ENCODE assay signal across 8 mouse cellular contexts in genomic region chr5:50698084-50698483, GRCm38 (mm10).
A peak's percentile ranks its signal among the peaks of the same experiment; 100 is the strongest.
DNase-seq lines count a peak whose midpoint lies in the region; ATAC-seq and TF ChIP-seq lines count a peak whose summit lies in the region.

No protein-coding gene starts in this region.

- DNase-seq in kidney, adult 9 months = peak; percentile 11
- no peak for DNase-seq in kidney, adult 11 months
- DNase-seq in ES-E14 (ENCODE audit: low read depth, low spot score) = peak; percentile 20
- DNase-seq in mesoderm, embryonic 11.5 days (ENCODE audit: low read depth, low spot score) = peak; percentile 56
- no peak for DNase-seq in adrenal gland, adult 8-10 months
- no peak for DNase-seq in heart, postnatal 4 days
- no peak for DNase-seq in ovary, postnatal 36 days (ENCODE audit: low spot score)

- H3K4me1 ChIP-seq in ES-E14 (ENCODE audit: control insufficient read depth in 2 of 2, insufficient read depth in 2 of 2, low read length in 2 of 2, poor library complexity in 1 of 2) = no peaks in the 10 kb centered on the region
- 0 out of 2 replicates have a peak, but pooled peaks cover 4% of the 10 kb centered on the region for H3K4me1 ChIP-seq in forebrain, embryonic 12.5 days

- H3K9me3 ChIP-seq in ES-E14 (ENCODE audit: control insufficient read depth, insufficient read depth, low read depth, low read length) = no peaks in the 10 kb centered on the region
- no peaks in the 10 kb centered on the region for H3K9me3 ChIP-seq in forebrain, embryonic 12.5 days

- in situ Hi-C loops in ES-E14 (cut with MboI; ENCODE audit: low sequenced_read_pairs in 2 of 2, unreplicated experiment in 2 of 2) = no loop called here

- no peak overlapping the region for H3K9ac ChIP-seq in ES-E14 (ENCODE audit: insufficient read depth, low read depth, low read length, poor library complexity, severe bottlenecking)
- H3K9ac ChIP-seq in forebrain, embryonic 12.5 days = no peak overlapping the region

- no peaks in the 10 kb centered on the region for H3K36me3 ChIP-seq in ES-E14 (ENCODE audit: control insufficient read depth, insufficient read depth, low read length, poor library complexity, severe bottlenecking)
- H3K36me3 ChIP-seq in forebrain, embryonic 12.5 days (replicated peaks) = no peaks in the 10 kb centered on the region

- no peak overlapping the region for H3K4me3 ChIP-seq in ES-E14 (ENCODE audit: insufficient read depth in 1 of 2, low read depth in 1 of 2, low read length in 2 of 2, poor library complexity in 1 of 2, severe bottlenecking in 1 of 2)
- H3K4me3 ChIP-seq in forebrain, embryonic 12.5 days (replicated peaks) = no peak overlapping the region

- no peaks in the 10 kb centered on the region for H3K27me3 ChIP-seq in forebrain, embryonic 12.5 days

- 5% methylated on average over 2 of the region's 2 CpGs for WGBS in forebrain, embryonic 12.5 days

- H3K27ac ChIP-seq in ES-E14 (ENCODE audit: insufficient read depth, low read depth, low read length, poor library complexity, severe bottlenecking) = no peak overlapping the region
- H3K27ac ChIP-seq in forebrain, embryonic 12.5 days = no peak overlapping the region

- ATAC-seq in forebrain, embryonic 12.5 days (ENCODE audit: low FRiP score) = peak; percentile 41; the same call in 1 of the 2 replicates

- H3K4me2 ChIP-seq in forebrain, embryonic 12.5 days = no peak overlapping the region

TF ChIP-seq in ES-E14, 5 proteins besides CTCF, POLR2A, EP300 and RAD21:
- TF ChIP-seq HCFC1 (IDR thresholded peaks at IDR 0.05; ENCODE audit: borderline replicate concordance, insufficient read depth, low read length) = no peak
- TF ChIP-seq CHD2 (IDR thresholded peaks at IDR 0.05; ENCODE audit: low read depth, low read length) = no peak
- TF ChIP-seq ZNF384 (IDR thresholded peaks at IDR 0.05; ENCODE audit: low read depth, low read length) = no peak
- no peak for TF ChIP-seq ZC3H11A (IDR thresholded peaks at IDR 0.05; ENCODE audit: borderline replicate concordance, low read depth, low read length)

Comparison
In these comparisons a context has a peak if more than half of its experiments do, and no peak if none do; other contexts are left out.
1. DNase-seq: peak in kidney, adult 9 months (single experiment), ES-E14 (single experiment) and mesoderm, embryonic 11.5 days (single experiment); none in kidney, adult 11 months (single experiment), adrenal gland, adult 8-10 months (single experiment), heart, postnatal 4 days (single experiment) and ovary, postnatal 36 days (single experiment).